Mouse (Mus musculus) monocyte, adult 2 months (primary cell): ENCODE data around the gene Anks1.
"Not testable (repeated sequence)": the region's sequence is repeated elsewhere in the genome, so short reads cannot be mapped to it uniquely, and the experiment has no call there.

ENCODE experiments used
- DNase-seq, 2 experiments: peaks; one replicate each; pipeline ENCODE4 v3.0.0; 2022; ENCODE audit warnings: low spot score in 2 of 2, low read depth in 1 of 2

The Anks1 gene

GRCm38 (mm10) chr17:27930291-27930690 is 21.2 kb downstream of the Anks1 start:
- DNase-seq: no peak

GRCm38 (mm10) chr17:27931826-27932225 is 22.7 kb downstream of the Anks1 start:
- no peak for DNase-seq

- DNase-seq: no peak
These were observed 25.2 kb downstream of the Anks1 start for GRCm38 (mm10) chr17:27934136-27934910.

GRCm38 (mm10) chr17:27935091-27935490 is 26.0 kb downstream of the Anks1 start:
- DNase-seq: peak; percentile 64 to 67

- DNase-seq: no peak
These were observed 28.0 kb downstream of the Anks1 start for GRCm38 (mm10) chr17:27937054-27937615.

GRCm38 (mm10) chr17:27938121-27938754 is 29.1 kb downstream of the Anks1 start:
- DNase-seq: no peak

DNA sequence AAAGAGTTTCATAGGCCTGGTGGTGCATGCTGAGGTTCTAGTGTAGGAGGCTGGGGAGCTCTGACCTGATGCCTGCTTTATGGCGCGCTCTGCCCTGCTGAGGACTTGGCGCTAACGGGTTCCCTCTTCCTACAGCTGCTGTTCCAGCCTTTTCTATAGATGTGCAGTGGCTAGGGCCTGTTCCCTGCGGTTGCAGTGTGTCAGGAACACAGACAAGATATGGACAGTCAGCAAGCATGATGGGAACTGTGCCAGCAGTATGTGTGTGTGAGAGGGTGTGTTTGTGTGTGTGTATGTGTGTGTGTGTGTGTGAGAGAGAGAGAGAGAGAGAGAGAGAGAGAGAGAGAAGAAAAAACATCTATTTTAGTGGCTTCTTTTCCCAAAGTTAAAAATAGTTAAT is 29.9 kb downstream of the Anks1 start:
- DNase-seq: no peak

GRCm38 (mm10) chr17:27940352-27940751 is 31.2 kb downstream of the Anks1 start:
- DNase-seq: no peak

DNA sequence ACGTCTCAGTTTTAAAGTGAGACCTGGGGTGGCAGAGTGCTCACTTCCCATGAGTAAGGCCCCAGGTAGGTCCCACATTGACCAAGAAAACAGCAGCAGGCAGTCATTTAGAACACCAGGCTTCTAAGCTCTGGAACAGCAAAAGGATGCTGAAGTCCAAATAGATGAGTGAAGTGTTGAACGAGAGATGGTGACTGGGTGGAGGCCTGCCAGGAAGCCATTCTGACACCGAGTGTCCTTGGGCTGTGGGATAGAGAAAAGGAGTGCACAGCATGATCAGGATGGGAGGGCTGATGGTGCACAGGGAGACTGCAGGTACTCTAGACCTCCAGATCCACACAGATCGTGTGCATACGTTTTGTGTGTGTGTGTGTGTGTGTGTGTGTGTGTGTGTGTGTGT is 32.1 kb downstream of the Anks1 start:
- no peak for DNase-seq

GRCm38 (mm10) chr17:27941698-27942097 is 32.6 kb downstream of the Anks1 start:
- DNase-seq: no peak

DNA sequence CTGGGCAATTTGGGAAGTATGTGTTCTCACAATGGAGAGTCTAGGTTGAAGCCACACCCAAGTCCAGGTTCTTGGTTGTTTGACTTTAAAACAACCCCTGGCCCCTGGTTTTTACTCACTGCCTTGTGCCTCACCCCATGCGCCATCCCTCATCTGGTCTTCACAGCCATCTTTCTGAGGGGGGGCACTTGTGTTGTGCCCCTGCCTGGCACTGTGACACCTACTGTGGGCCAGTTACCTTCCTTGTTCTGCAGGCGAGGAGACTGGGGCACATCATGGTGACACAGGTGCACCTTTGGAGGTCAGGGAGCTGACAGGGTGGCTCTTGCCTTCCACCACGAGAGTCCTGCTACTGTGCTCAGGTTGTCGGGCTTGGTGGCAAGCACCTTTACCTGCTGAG is 33.0 kb downstream of the Anks1 start:
- no peak for DNase-seq

- DNase-seq: no peak
These were observed 36.6 kb downstream of the Anks1 start for GRCm38 (mm10) chr17:27945546-27946216.

DNA sequence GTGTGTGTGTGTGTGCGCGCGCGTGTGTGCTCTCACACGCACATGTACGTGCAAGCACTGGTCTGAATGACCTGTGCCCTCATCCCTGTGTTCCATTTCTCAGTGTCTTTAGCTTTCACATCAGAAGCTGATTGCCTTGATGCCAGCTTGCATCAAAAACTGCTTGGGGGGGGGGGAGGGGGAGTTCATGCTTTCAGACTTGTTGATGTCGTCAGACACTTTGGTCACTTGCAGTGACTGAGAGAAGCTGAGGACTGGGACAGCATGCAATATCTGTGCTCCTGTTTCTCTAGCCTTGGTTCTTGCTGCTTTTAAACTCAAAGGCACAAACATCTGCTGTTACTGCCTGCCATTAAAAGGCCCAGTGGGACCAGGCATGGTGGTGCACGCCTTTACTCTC is 37.3 kb downstream of the Anks1 start:
- no peak for DNase-seq

DNA sequence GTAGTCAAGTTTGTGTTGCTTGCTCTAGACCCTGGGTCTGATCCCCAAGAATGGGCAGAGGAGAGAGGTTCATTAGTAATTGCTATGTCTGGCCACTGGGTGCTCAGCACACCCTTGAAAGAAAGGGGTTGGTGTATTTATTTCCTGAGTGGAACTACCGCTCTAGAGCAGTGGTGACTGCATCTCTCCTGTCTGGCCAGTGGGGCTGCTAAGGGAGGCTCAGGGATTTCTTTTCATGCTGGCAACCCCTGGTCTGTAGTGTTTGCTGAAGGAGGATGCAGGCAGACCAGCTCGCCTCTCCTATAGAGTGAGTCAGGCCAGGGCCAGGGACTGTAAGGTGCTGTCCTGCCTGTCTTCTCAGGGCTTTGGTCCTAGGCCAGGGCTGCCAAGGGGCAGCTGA is 38.0 kb downstream of the Anks1 start:
- no peak for DNase-seq

DNA sequence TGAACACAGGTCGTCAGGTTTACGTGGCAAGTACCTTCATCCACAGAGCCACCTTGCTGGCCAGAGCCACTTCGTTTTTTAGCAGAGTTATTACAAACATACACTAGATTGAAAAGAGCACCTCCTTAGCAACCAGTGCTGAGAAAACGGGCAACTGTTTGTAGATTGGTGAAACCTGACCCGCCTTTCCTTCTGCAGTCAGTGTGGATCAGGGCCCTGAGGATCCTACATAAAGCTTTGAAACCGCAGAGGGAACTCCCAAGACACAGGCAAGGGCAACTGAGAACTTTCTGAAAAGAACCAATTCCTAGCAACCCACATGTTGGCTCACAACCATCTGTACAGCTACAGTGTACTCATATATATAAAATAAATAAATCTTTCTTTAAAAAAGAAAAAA is 44.0 kb downstream of the Anks1 start:
- no peak for DNase-seq

- no peak for DNase-seq
These were observed 45.7 kb downstream of the Anks1 start for GRCm38 (mm10) chr17:27954629-27955402.

GRCm38 (mm10) chr17:27957649-27958048 is 48.5 kb downstream of the Anks1 start:
- no peak for DNase-seq

- DNase-seq: no peak
These were observed 51.3 kb downstream of the Anks1 start for GRCm38 (mm10) chr17:27960128-27961111.

DNA sequence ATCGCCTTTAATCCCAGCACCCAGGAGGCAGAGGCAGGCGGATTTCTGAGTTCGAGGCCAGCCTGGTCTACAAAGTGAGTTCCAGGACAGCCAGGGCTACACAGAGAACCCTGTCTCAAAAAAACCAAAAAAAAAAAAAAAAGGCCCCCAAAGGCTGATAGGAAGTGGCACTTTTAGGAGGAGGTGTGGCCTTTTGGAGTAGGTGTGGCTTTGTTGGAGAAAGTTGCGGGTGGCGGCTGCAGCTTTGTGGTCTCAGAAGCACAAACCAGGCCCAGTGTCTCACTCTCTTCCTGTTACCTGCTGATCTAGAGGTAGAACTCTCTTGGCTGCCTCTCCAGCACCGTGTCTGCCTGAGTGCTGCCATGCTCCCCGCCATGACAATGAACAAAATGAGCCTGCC is 54.0 kb downstream of the Anks1 start:
- not testable (repeated sequence) for DNase-seq

DNA sequence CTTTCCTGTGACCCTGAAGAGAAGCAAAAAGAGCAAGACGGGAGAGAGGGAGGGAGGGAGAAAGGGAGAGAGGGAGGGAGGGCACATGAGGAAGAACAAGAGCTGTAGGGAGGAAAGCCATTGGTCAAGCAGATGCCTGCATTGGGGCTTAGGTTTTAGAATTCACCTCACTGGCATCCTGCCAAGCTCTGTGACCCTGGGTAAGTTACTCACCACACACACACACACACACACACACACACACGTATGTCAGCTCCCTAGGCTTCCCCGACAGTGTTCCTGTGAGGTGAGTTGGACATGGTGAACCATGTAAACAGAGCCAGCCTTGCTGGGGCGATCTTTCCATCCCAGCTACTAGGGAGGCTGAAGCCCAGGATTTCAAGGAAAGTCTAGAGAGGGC is 55.5 kb downstream of the Anks1 start:
- no peak for DNase-seq
